Mouse (Mus musculus): ENCODE measurements around the gene Cd2ap.

The Cd2ap gene

DNA sequence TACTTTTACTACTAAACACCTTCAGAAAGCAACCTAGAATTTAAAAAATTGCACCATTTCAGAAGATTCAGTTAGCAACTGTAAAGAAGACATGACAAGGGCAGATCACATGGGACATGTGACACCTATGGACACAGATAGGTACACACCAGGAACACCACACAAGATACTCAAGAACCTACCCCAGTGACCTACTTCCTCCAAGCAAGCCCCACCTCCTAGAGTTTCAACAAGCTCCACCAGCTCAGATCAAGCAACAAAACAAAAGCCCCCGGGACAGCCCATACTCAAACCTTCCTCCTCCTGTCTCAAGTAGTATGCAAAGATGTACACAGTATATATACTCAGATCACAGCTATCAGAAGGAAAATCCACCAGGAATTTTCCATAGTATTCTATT, 16.1 kb downstream of the Cd2ap start:
- DNase-seq (ENCODE audit: low read depth), result no peak

DNA sequence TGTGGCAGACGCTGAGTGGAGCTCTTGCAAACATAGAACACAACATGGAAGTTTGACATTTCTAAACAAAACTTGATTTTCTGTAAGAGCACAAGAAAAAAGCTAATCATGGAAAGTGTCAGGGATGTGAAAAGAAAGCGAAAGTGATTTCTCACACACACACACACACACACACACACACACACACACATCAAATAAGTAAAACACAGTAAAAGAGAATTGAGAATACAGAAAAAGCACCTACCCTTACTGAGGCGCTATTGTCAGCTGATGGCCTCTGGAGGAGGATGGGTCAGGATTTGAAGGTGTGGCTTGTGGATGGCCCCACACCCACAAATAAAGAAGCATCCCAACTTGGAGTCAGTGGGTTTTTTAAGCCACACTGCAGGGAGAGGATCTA, 19.0 kb downstream of the Cd2ap start:
- no peak for DNase-seq (ENCODE audit: low read depth)

DNA sequence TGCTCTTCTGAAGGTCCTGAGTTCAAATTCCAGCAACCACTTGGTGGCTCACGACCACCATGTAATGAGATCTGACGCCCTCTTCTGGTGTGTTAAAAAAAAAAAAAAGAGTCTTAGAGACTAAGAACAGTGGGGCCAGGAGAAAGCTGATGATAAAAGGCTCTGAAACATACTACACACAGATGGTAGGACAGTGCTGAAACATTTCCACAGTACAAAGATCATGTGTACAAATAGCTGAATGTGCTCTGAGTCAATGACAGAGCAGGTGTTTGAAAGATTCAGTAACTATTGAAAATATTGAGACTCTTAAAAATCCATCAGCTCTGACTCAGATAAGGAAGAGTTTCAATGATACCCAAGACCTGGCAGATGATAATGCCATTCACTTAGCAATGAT, 29.4 kb downstream of the Cd2ap start:
- DNase-seq (ENCODE audit: low read depth), result no peak

- no peak for DNase-seq (ENCODE audit: low read depth)
Measured at GRCm38 (mm10) chr17:42837193-42837592, 39.3 kb downstream of the Cd2ap start.

DNA sequence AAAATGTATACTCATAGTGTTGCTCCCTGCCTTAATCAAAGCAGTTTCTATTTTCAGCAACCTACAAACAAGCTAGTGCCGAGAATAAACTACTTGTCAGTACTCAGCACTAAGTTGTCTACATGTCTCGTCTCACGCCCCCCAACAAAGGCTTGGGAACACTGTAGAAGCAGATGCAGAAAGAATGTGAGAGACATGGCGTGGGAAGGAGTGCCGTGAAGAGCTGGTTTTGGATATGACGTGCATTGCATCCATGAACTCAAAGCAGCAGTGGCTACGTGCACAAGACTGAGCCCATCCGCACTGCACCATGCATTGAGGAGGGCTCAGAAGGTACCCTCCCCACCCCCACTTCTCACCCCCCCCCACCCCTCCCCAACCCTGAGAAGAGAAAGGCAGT, 53.7 kb downstream of the Cd2ap start:
- no peak for DNase-seq (ENCODE audit: low read depth)

DNA sequence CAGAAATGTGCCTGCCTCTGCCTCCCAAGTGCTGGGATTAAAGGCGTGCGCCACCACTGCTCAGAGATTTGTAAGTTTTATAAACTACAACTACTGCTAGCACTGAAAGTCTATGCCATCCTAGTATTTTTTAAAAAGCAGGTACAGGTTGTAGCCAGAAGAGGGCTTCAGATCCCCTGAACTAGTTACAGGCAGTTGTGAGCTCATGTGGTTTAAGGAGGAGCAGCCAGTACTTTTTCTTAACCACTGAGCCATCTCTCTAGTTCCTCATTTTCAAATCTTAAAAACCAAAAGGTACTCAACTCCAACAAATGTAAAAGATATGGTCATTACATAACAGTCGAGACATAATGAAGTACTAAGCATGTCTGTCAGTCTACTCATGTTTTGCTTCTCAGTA, 61.1 kb downstream of the Cd2ap start:
- no peak for DNase-seq (ENCODE audit: low read depth)

DNA sequence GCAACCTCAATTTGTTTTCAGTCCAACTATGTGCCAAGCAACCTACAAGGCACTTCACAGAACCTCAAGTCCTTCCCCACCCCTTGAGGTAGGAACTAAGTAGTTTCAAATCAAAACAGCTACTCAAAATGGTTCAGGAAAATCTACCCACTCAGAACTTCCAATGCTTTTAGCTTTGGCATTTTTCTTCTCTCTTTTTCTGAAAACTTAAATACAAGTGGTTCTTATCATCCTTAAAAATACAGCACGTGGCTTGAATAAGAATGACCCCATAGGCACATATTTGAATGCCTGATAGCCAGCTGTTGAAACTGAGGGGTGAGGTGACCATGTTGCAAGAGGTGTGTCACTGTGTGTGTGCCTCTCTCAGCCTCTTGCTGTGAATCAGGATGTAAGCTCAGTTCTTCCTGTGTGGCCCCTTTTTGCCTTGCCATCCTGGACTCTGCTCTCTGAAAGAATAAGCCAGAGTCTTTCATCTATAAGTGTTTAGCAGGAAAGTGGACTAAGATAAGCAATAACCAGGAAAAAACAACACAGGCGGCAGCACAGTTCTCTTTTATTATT, 84.0 kb downstream of the Cd2ap start:
- DNase-seq (ENCODE audit: low read depth), result no peak

DNA sequence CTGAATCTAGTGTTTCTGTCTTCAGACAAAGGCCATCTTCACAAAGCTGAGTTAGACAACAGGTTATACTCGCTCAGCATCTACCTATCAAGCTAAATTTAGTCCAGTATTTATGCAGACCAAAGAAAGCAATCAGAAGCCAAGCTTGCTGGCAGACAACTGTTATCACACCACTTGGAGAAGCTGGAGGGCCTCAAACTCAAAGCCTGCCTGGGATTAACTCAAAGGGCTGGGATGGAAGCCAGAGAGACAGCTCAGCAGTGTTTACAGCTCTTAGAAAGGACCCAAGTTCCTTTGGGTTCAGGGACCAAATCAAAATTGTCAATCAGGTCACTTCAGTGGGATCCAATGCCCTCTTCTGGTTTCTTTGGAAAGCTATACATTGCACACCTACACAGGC, 85.7 kb downstream of the Cd2ap start:
- no peak for DNase-seq (ENCODE audit: low read depth)

DNA sequence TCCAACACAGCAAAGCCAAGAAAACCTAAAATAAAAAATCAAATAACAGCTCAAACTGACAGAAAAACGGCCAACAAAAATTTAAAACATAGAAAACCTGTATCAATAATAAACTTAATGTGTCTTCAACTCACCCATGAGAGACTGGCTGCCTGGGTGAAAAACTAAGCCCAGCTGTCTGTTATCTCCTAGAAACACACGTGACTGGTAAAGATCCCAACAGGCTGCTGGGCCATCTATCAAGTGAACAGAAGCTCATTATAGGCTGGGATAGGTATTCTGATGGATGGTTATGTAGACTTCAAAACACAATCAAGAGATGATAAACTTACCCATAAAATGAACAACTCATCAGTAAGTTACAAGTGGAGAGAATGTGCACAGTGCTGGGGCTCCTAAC, 86.7 kb downstream of the Cd2ap start:
- DNase-seq (ENCODE audit: low read depth), result no peak

DNA sequence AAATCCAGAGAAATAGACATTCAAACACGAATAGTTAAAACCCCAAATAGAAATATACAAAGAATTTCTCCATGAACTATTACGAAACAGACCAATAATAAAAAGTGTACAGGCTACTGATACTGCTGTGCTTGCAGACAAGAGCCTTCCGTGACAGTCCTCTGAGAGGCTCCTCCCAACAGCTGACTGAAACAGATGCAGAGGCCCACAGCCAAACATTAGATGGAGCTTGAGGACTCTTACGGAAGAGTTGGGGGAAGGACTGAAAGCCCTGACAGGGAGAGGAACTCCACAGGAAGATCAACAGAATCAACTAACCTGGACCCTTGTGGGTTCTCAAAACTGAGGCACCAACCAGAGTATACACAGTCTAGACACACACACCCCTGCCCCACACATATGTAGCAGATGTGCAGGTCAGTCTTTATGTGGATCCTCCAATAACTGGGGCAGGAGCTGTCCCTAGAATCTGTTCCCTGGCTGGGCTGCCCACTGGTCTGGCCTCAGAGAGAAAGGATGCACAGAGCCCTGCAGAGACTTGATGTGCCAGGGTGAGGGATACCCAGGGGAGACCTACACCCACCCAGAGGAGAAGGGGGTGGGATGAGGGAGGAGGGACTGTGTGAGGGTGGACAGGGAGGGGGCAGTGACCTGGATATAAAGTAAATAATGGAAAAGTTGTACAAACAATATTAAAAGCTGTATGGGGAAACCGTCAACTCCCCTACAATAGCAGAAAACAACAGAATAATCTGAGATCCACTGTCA, 87.6 kb downstream of the Cd2ap start:
- DNase-seq (ENCODE audit: low read depth), result no peak

DNA sequence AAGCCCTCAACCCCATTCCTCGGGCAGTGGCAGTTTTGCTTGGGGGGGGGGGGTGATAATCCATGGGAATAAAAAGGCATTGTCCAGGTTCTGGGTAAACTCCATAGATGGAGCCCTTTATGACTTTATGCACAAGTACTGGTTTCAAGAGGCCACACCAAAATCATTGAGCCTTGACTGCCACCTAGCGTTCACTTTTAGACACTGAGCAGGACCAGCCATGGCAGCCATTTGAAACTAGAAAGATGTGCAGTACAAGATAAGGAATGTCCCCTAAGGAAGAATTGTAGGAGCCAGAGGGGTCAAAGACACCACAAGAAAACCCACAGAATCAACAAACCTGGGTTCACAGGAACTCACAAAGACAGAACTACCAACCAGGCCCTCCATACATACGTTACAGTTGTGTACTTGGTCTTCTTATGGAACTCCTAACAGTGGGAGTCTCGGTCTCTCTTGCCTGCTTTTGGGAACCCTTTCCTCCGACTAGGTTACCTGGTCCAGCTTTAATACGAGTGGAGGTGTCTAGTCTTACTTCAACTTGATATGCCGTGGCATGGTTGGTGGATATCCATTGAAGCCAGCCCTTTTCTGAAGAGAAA, 94.2 kb downstream of the Cd2ap start:
- peak; percentile 55 for DNase-seq (ENCODE audit: low read depth)

DNA sequence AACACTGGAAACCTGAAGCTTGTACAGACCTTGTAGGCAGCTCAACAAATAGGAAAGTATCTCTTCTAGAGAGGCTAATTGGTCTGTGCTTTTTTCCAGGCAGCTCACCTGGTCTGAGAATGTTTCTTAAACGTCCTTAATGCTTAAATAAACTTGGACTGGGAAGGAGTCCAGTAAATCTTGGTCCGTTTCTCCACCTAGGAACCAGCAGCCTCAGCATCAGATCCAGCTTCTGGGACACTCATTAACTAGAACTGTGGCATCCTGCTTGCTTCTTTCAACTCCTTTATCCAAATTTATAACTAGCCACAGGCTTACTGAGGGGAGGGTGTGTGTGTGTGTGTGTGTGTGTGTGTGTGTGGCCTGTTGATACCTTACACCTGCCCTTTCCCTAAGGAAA, 122.7 kb downstream of the Cd2ap start:
- no peak for DNase-seq (ENCODE audit: low read depth)

GRCm38 (mm10) chr17:42752173-42752572, 124.3 kb downstream of the Cd2ap start:
- DNase-seq (ENCODE audit: low read depth), result no peak

GRCm38 (mm10) chr17:42745657-42746420, 130.6 kb downstream of the Cd2ap start:
- DNase-seq (ENCODE audit: low read depth), result no peak

All from c-Kit-positive CD71-negative TER-119-negative erythroid progenitor cells, embryonic 14.5 days (primary cell).